Mouse (Mus musculus) right cerebral cortex, postnatal 14 days (tissue): ENCODE measurements around the gene Gabrg3.
A peak's percentile ranks its signal among the peaks of the same experiment; 100 is the strongest.

ENCODE experiments used
- DNase-seq: peaks from one replicate; pipeline ENCODE4 v3.0.0; 2022

Gabrg3 gene

GRCm38 (mm10) chr7:57050906-57051635 is 335.9 kb downstream of the Gabrg3 start:
- no peak for DNase-seq

DNA sequence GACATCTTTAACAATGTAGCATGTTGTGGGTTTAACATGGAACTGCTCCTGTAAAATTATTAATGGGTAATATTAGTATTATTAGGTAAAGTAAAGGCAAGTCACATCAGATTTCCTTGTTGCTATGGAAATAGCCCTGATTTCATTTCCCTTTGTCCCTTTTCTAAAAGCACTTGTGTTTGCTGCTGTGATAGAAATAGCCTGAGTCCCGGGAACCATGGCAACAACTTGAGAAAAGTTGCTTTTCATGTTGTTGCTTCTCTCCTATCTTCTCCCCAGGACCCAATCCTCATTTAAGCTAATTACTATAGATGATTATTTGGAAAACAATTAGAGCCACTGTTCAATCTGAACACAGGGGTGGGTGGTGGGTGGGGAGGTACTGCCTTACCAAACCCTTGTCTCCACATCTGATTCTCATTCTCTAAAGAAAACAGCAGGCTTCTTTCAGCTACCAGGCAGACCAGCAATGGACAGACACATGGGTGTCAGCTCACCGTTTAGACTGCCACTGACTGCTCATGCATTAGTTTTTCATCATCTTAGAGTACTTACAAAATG is 349.0 kb downstream of the Gabrg3 start:
- DNase-seq, result no peak

- no peak for DNase-seq
These were observed 386.3 kb downstream of the Gabrg3 start for GRCm38 (mm10) chr7:57000585-57001261.

DNA sequence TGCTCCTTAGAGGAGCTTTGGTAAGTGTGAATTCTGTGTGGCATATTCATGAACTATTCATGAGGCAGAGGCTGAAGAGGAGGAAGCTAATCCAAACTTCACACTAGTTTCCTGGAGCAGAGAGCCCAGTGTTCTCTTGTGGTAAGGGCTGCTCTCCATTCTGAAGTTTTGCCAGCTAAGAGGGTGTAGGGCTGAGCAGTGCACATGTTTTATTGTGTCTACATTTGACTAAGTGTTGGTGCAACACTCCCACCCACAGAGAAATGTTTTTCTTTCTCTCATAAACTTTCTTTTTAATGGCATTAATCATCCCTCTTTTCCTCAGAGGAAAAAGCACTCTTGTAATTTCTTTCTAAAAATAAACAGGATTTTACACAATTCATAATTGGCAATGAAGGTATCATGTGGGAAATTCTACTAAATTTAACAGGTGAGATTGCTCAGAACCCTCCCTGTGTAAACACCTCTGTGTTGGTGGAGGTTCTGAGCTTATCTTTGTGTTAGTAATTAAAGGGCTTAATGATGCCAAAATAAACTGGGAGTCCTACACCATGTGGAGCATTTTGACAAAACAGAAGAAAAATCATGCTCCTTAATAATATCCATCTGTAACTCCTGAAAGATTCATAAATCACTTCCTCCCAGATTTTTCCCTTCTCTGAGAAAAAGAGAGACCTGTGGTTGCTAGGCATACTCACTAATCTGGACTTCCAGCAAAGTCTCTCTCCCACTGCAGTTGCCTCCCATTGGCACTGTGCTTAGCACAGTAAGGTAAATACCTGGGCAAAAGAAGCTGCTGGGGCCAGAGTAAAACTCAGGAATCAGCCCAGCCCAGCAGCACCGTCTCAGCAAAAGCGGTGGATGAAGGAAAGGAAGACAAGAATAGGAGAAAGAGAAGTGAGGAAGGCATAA is 389.0 kb downstream of the Gabrg3 start:
- no peak for DNase-seq

DNA sequence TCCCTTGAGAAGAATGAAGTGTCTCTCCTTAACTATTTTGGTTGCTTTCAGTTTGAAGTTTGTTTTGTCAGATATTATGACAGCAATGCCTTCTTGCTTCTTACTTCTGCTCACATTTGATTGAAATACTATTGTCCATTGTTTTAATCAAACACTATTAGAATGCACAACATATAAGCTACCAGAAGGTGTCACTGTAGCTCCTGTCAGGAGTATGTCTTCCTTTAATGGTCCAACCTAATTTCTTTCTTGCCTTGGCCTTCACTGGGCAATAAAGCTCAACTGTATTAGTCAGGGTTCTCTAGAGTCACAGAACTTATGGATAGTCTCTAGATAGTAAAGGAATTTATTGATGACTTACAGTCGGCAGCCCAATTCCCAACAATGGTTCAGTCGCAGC is 440.6 kb downstream of the Gabrg3 start:
- DNase-seq, result no peak

DNA sequence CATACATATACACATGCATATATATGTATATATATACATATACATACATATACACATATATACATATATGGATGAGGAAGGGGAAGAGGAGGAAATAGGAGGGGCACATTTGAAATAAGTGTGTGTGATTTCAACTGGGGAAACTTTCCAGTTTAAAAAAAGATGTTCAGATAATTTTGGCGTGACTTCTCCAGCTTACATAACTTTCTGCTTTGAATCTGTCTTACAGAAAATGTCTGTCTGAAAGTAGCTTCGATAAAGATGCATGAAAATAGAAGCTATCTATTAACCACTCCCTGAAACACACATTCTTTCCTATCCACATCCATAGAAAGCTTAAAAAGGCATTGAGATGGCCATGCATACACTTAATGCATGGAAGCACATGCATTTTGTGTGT is 445.4 kb downstream of the Gabrg3 start:
- DNase-seq, result no peak

- no peak for DNase-seq
These were observed 449.0 kb downstream of the Gabrg3 start for GRCm38 (mm10) chr7:56938020-56938419.

GRCm38 (mm10) chr7:56919499-56919898 is 467.5 kb downstream of the Gabrg3 start:
- DNase-seq, result no peak

- no peak for DNase-seq
These were observed 472.1 kb downstream of the Gabrg3 start for GRCm38 (mm10) chr7:56914862-56915261.

- DNase-seq, result no peak
These were observed 487.2 kb downstream of the Gabrg3 start for GRCm38 (mm10) chr7:56899762-56900161.

- DNase-seq, result no peak
These were observed 519.5 kb downstream of the Gabrg3 start for GRCm38 (mm10) chr7:56867314-56868075.

DNA sequence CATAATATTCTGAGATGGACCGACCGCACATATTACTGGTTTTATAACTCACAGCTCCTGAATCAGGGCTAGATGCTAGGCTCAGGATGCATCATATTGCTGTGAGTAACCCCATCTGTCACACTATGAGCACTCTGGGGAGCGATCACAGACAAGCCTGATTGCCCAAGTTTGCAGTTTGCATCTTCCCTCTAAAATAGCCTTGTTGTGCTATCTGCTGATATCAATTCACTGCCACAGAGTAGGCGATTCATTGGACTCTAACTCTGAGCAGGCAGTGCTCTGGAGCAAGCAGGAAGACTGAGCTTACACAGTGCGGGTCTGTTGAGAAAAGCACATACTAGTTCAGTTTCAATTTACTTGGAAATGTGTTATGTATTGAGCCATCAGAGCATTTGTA is 543.4 kb downstream of the Gabrg3 start:
- no peak for DNase-seq

- no peak for DNase-seq
These were observed 561.5 kb downstream of the Gabrg3 start for GRCm38 (mm10) chr7:56825446-56825845.

- DNase-seq, result no peak
These were observed 585.1 kb downstream of the Gabrg3 start for GRCm38 (mm10) chr7:56801841-56802240.

DNA sequence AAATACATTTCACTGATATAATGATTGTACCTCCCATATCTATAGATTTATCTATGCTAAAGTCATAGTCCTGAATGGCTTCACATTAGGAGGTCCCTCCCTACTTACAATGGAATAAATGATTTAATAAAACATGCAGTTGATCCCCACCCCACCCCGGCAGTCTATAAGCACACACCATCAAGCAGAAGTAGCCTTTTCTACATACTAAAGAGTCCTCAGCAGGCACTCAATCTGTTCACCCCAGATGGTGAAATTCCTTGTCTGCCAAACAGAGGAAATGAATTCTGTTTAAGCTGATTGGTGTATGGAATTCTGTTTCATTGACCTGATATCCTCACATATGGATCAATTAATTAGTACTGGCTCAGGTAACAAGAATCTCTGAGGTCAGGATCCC is 607.9 kb downstream of the Gabrg3 start:
- no peak for DNase-seq

GRCm38 (mm10) chr7:56768216-56768615 is 618.8 kb downstream of the Gabrg3 start:
- DNase-seq, result no peak

DNA sequence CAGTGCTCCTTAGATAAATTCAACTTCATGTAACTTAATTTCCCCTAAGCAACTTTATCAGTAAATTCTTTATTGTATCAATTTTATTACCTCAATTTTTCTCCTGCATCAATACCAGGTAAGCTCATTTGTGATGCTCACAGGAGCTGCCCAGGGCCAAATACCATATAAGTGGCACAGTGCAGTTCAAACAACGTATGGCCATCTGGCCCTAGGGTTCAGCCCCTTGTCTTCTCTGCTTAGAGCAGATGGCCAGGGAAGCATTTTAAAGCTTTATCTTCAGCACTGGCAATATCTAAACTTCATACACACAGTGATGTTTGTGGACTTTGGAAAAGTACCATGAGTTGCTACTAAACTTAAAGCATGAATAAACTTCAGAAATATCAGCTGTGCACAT is 619.2 kb downstream of the Gabrg3 start:
- no peak for DNase-seq

DNA sequence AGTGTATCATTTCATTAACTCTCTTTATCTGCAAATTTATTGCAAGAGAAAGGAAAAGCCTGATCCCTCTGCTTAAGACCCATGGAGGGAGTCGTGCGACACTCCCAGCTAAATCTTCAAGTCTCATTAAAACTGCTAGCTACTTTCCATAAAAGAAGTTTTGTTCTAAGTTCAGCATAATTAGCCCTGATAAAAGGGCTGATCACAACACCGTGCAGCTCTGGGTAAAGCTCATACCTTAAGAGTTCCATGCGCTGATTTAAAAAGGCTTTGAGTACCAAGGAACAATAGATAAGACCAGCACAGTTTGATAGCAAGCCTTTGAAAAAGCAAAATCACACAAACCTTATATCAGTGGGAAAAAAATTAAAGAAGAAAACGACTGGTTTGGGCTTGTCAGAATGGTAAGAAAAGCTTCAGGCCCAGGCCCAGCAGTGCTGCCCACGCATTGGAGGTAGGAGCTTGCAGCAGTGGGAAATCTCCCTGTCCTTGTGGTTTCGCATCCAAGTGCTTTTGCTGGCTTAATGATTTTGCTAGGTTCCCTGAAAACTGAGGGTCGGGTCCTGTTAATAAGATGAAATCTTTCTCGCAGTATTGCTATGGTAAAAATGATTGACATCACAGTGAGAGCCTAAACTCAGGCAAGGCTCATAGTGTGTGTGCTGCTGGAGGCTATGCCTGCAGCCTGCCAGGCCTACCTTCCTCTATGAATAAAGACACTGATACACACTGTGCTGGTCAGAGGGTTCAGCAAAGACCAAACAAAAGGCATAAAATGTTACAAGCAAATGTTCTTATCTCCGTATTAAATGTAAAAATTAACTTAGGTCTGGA is 621.2 kb downstream of the Gabrg3 start:
- DNase-seq, result peak; percentile 22

GRCm38 (mm10) chr7:56729225-56729624 is 657.8 kb downstream of the Gabrg3 start:
- DNase-seq, result no peak
